Mouse (Mus musculus) ovary, adult 18-20 months (tissue): ENCODE data around the gene Gm5136.

ENCODE experiments used
- DNase-seq: peaks from one replicate; pipeline ENCODE4 v3.0.0; 2022; ENCODE audit warnings: low spot score, mixed read lengths

Gene Gm5136

GRCm38 (mm10) chr10:108699946-108700345 lies at the start of gene Gm5136:
TSS of gene Gm5136 (minus strand) at chr10:108700160.
- no peak for DNase-seq

GRCm38 (mm10) chr10:108743759-108744158 lies 43.8 kb upstream of the Gm5136 start:
- DNase-seq: no peak

GRCm38 (mm10) chr10:108733982-108734381 lies 34.0 kb upstream of the Gm5136 start:
- no peak for DNase-seq

GRCm38 (mm10) chr10:108728961-108729360 lies 29.0 kb upstream of the Gm5136 start:
- no peak for DNase-seq

- no peak for DNase-seq
Measured at GRCm38 (mm10) chr10:108726391-108726790, 26.4 kb upstream of the Gm5136 start.

- DNase-seq: no peak
Measured at GRCm38 (mm10) chr10:108724878-108725277, 24.9 kb upstream of the Gm5136 start.

- DNase-seq: no peak
Measured at GRCm38 (mm10) chr10:108710514-108710913, 10.6 kb upstream of the Gm5136 start.

- DNase-seq: no peak
Measured at GRCm38 (mm10) chr10:108705658-108706057, 5.7 kb upstream of the Gm5136 start.

GRCm38 (mm10) chr10:108701361-108702128 lies 1.6 kb upstream of the Gm5136 start:
- no peak for DNase-seq

- DNase-seq: no peak
Measured at GRCm38 (mm10) chr10:108697062-108697461, 2.9 kb downstream of the Gm5136 start.

GRCm38 (mm10) chr10:108690954-108691353 lies 9.0 kb downstream of the Gm5136 start:
- DNase-seq: no peak

GRCm38 (mm10) chr10:108686696-108687095 lies 13.3 kb downstream of the Gm5136 start:
- DNase-seq: no peak

GRCm38 (mm10) chr10:108679675-108680390 lies 20.1 kb downstream of the Gm5136 start:
- no peak for DNase-seq

GRCm38 (mm10) chr10:108677053-108677452 lies 22.9 kb downstream of the Gm5136 start:
- no peak for DNase-seq

- no peak for DNase-seq
Measured at GRCm38 (mm10) chr10:108668944-108669343, 31.0 kb downstream of the Gm5136 start.

- no peak for DNase-seq
Measured at GRCm38 (mm10) chr10:108660295-108660694, 39.7 kb downstream of the Gm5136 start.

GRCm38 (mm10) chr10:108658300-108658699 lies 41.7 kb downstream of the Gm5136 start:
- no peak for DNase-seq

GRCm38 (mm10) chr10:108657669-108658068 lies 42.3 kb downstream of the Gm5136 start:
- no peak for DNase-seq

GRCm38 (mm10) chr10:108656898-108657297 lies 43.1 kb downstream of the Gm5136 start:
- DNase-seq: no peak

- DNase-seq: no peak
Measured at GRCm38 (mm10) chr10:108655074-108655473, 44.9 kb downstream of the Gm5136 start.

- no peak for DNase-seq
Measured at GRCm38 (mm10) chr10:108652831-108653230, 47.1 kb downstream of the Gm5136 start.

- peak; percentile 5 for DNase-seq
Measured at GRCm38 (mm10) chr10:108652066-108652465, 47.9 kb downstream of the Gm5136 start.

GRCm38 (mm10) chr10:108649174-108649573 lies 50.8 kb downstream of the Gm5136 start:
- no peak for DNase-seq
